Mouse (Mus musculus) ES-E14 (cell line): ENCODE data around the gene Ebf4. TPM values are rescaled to one million over a fixed set of nuclear protein-coding genes. Genes with fewer than 3 reads are reported as not detected.

Source experiments
- DNase-seq: peaks from one replicate; pipeline ENCODE4 v3.0.0-alpha.2; 2013; ENCODE audit warnings: low read depth, low spot score
- H3K27ac ChIP-seq: 2 replicates; pipeline ENCODE4 v1.5.1; 2012; ENCODE audit warnings: low read depth, mild to moderate bottlenecking, low read length, moderate library complexity, mixed read lengths; ENCODE audit not compliant: poor library complexity, insufficient read depth, severe bottlenecking
- H3K36me3 ChIP-seq: 2 replicates; pipeline ENCODE4 v1.6.1; 2012; ENCODE audit warnings: mild to moderate bottlenecking, low read length, moderate library complexity, mixed read lengths; ENCODE audit not compliant: control insufficient read depth, poor library complexity, insufficient read depth, severe bottlenecking
- H3K4me1 ChIP-seq, 2 experiments: fragments of 150-350 bp in 1 of 2; sonication (generic) in 1 of 2; 2 replicates each; pipeline ENCODE4 v1.6.1; 2012; ENCODE audit warnings: low read length in 2 of 2, mild to moderate bottlenecking in 1 of 2, mixed read lengths in 1 of 2; ENCODE audit not compliant: control insufficient read depth in 2 of 2, insufficient read depth in 2 of 2, poor library complexity in 1 of 2
- H3K4me3 ChIP-seq, 2 experiments: fragments of 150-350 bp in 1 of 2; sonication (generic) in 1 of 2; 2 replicates each; pipeline ENCODE4 v1.5.1; 2012; ENCODE audit warnings: low read length in 2 of 2, low read depth in 1 of 2, mild to moderate bottlenecking in 1 of 2, mixed read lengths in 1 of 2; ENCODE audit not compliant: insufficient read depth in 1 of 2, poor library complexity in 1 of 2, severe bottlenecking in 1 of 2
- H3K9ac ChIP-seq: 2 replicates; pipeline ENCODE4 v1.6.1; 2012; ENCODE audit warnings: low read depth, mild to moderate bottlenecking, low read length, mixed read lengths; ENCODE audit not compliant: poor library complexity, insufficient read depth, severe bottlenecking
- H3K9me3 ChIP-seq: fragments of 150-350 bp; sonication (generic); 2 replicates; pipeline ENCODE4 v1.6.1; 2012; ENCODE audit warnings: low read depth, mild to moderate bottlenecking, low read length; ENCODE audit not compliant: control insufficient read depth, insufficient read depth
- CHD2 ChIP-seq: IDR thresholded peaks from 2 replicates; pipeline ENCODE4 v1.6.1; 2014; ENCODE audit warnings: mild to moderate bottlenecking, low read depth, low read length, inconsistent platforms
- HCFC1 ChIP-seq: IDR thresholded peaks from 2 replicates; pipeline ENCODE4 v1.6.1; 2012; ENCODE audit warnings: low read length, inconsistent platforms, borderline replicate concordance; ENCODE audit not compliant: insufficient read depth
- MAFK ChIP-seq: IDR thresholded peaks from 2 replicates; pipeline ENCODE4 v1.6.1; 2014; ENCODE audit warnings: mild to moderate bottlenecking, low read depth, low read length, inconsistent platforms; ENCODE audit not compliant: insufficient read depth
- ZC3H11A ChIP-seq: IDR thresholded peaks from 2 replicates; pipeline ENCODE4 v1.6.1; 2012; ENCODE audit warnings: low read depth, mild to moderate bottlenecking, inconsistent platforms, low read length, borderline replicate concordance
- ZNF384 ChIP-seq: IDR thresholded peaks from 2 replicates; pipeline ENCODE4 v1.6.1; 2012; ENCODE audit warnings: low read depth, low read length, inconsistent platforms
- in situ Hi-C, 2 experiments: fragments of 600-800 bp; cut with MboI; formaldehyde crosslinking; loops; one replicate each; pipeline ENCODE4 v1.15.1; 2025; ENCODE audit warnings: low sequenced_read_pairs in 2 of 2, inconsistent platforms in 1 of 2; ENCODE audit not compliant: unreplicated experiment in 2 of 2
- total RNA-seq: library from RNA; depleted of rRNA; stranded (reverse); fragments of 300-350 nt; gene quantifications from 2 replicates; pipeline ENCODE4 v1.2.3, GENCODE M21; 2012

The Ebf4 gene
- total RNA-seq, 1 experiment = 0.62 TPM

- H3K4me1 ChIP-seq = no peaks in the 10 kb centered on the region
- in situ Hi-C loops = no loop called here
- H3K4me3 ChIP-seq = no peak overlapping the region
- TF ChIP-seq MAFK = no peak
- no peak for TF ChIP-seq ZNF384
- no peak for TF ChIP-seq HCFC1
- no peak for TF ChIP-seq CHD2
- TF ChIP-seq ZC3H11A = no peak
- no peak overlapping the region for H3K27ac ChIP-seq
- DNase-seq = no peak
- H3K9me3 ChIP-seq = no peaks in the 10 kb centered on the region
- no peak overlapping the region for H3K9ac ChIP-seq
- H3K36me3 ChIP-seq = no peaks in the 10 kb centered on the region
These were observed 32.1 kb downstream of the Ebf4 start for GRCm38 (mm10) chr2:130327057-130327456.

GRCm38 (mm10) chr2:130329502-130329901, 34.5 kb downstream of the Ebf4 start:
- in situ Hi-C loops = no loop called here

GRCm38 (mm10) chr2:130335112-130335511, 40.1 kb downstream of the Ebf4 start:
- Histone ChIP-seq H3K36me3 (no peaks in the 10 kb centered on the region), H3K4me3 (no peak overlapping the region), H3K9me3 (no peaks in the 10 kb centered on the region), H3K9ac (no peak overlapping the region), H3K4me1 (no peaks in the 10 kb centered on the region), H3K27ac (no peak overlapping the region)
- in situ Hi-C loops = no loop called here
- TF ChIP-seq MAFK (no peak), HCFC1 (no peak), ZC3H11A (no peak), ZNF384 (no peak), CHD2 (no peak)
- no peak for DNase-seq

More at GRCm38 (mm10) chr2:130329502-130329901, 34.5 kb downstream of the Ebf4 start:
- no peaks in the 10 kb centered on the region for H3K36me3 ChIP-seq
- H3K9ac ChIP-seq = no peak overlapping the region
- DNase-seq = no peak
- no peaks in the 10 kb centered on the region for H3K9me3 ChIP-seq
- no peak overlapping the region for H3K27ac ChIP-seq
- H3K4me1 ChIP-seq = no peaks in the 10 kb centered on the region
- no peak overlapping the region for H3K4me3 ChIP-seq
- no peak for TF ChIP-seq MAFK
- no peak for TF ChIP-seq ZC3H11A
- no peak for TF ChIP-seq CHD2
- TF ChIP-seq HCFC1 = no peak
- no peak for TF ChIP-seq ZNF384

GRCm38 (mm10) chr2:130340464-130341219, 45.7 kb downstream of the Ebf4 start:
- Histone ChIP-seq H3K4me1 (no peaks in the 10 kb centered on the region), H3K27ac (no peak overlapping the region), H3K4me3 (no peak overlapping the region), H3K36me3 (no peaks in the 10 kb centered on the region), H3K9me3 (no peaks in the 10 kb centered on the region), H3K9ac (no peak overlapping the region)
- DNase-seq = no peak
- no peak for TF ChIP-seq MAFK
- TF ChIP-seq ZC3H11A = no peak
- no peak for TF ChIP-seq HCFC1
- no peak for TF ChIP-seq CHD2
- TF ChIP-seq ZNF384 = no peak
- in situ Hi-C loops = no loop called here

- no peaks in the 10 kb centered on the region for H3K36me3 ChIP-seq
- H3K4me3 ChIP-seq = no peak overlapping the region
- H3K9ac ChIP-seq = no peak overlapping the region
- in situ Hi-C loops = no loop called here
- H3K4me1 ChIP-seq = no peaks in the 10 kb centered on the region
- no peaks in the 10 kb centered on the region for H3K9me3 ChIP-seq
- no peak for DNase-seq
- H3K27ac ChIP-seq = no peak overlapping the region
- TF ChIP-seq ZC3H11A (no peak), ZNF384 (no peak), CHD2 (no peak), MAFK (no peak)
These were observed 46.2 kb downstream of the Ebf4 start for GRCm38 (mm10) chr2:130341220-130341580.
